Mouse (Mus musculus) lung, postnatal 4 days (tissue): ENCODE data around the gene Fam81a.

Experiments
- DNase-seq, 2 experiments: peaks; one replicate each; pipeline ENCODE4 v3.0.0; 2021

The Fam81a gene

GRCm38 (mm10) chr9:70108151-70108550 lies 34.2 kb downstream of the Fam81a start:
- no peak for DNase-seq

- DNase-seq, result no peak
Observed at GRCm38 (mm10) chr9:70105573-70105972, 36.8 kb downstream of the Fam81a start.

- DNase-seq, result no peak
Observed at GRCm38 (mm10) chr9:70103106-70103505, 39.3 kb downstream of the Fam81a start.

- no peak for DNase-seq
Observed at GRCm38 (mm10) chr9:70097542-70097941, 44.8 kb downstream of the Fam81a start.

GRCm38 (mm10) chr9:70095016-70095415 lies 47.3 kb downstream of the Fam81a start:
- DNase-seq, result no peak

- DNase-seq, result no peak
Observed at GRCm38 (mm10) chr9:70090541-70090940, 51.8 kb downstream of the Fam81a start.

GRCm38 (mm10) chr9:70088786-70089096 lies 53.6 kb downstream of the Fam81a start:
- no peak for DNase-seq

GRCm38 (mm10) chr9:70088041-70088785 lies 54.1 kb downstream of the Fam81a start:
- peak; percentile 40 to 51 for DNase-seq

GRCm38 (mm10) chr9:70087379-70087778 lies 55.0 kb downstream of the Fam81a start:
- no peak for DNase-seq

- DNase-seq, result no peak
Observed at GRCm38 (mm10) chr9:70086091-70086490, 56.3 kb downstream of the Fam81a start.

- peak in 1 of 2 experiments; percentile 56 for DNase-seq
Observed at GRCm38 (mm10) chr9:70084107-70084506, 58.3 kb downstream of the Fam81a start.

- DNase-seq, result no peak
Observed at GRCm38 (mm10) chr9:70082357-70083204, 59.8 kb downstream of the Fam81a start.

- DNase-seq, result no peak
Observed at GRCm38 (mm10) chr9:70081767-70082166, 60.6 kb downstream of the Fam81a start.

- no peak for DNase-seq
Observed at GRCm38 (mm10) chr9:70080976-70081375, 61.4 kb downstream of the Fam81a start.

- no peak for DNase-seq
Observed at GRCm38 (mm10) chr9:70080027-70080800, 62.1 kb downstream of the Fam81a start.

- DNase-seq, result no peak
Observed at GRCm38 (mm10) chr9:70078034-70078433, 64.3 kb downstream of the Fam81a start.

GRCm38 (mm10) chr9:70077170-70077569 lies 65.2 kb downstream of the Fam81a start:
- no peak for DNase-seq

- no peak for DNase-seq
Observed at GRCm38 (mm10) chr9:70072387-70072786, 70.0 kb downstream of the Fam81a start.

- no peak for DNase-seq
Observed at GRCm38 (mm10) chr9:70069961-70070435, 72.4 kb downstream of the Fam81a start.

- DNase-seq, result no peak
Observed at GRCm38 (mm10) chr9:70067497-70067896, 74.9 kb downstream of the Fam81a start.

GRCm38 (mm10) chr9:70062012-70062411 lies 80.3 kb downstream of the Fam81a start:
- DNase-seq, result no peak

- no peak for DNase-seq
Observed at GRCm38 (mm10) chr9:70053411-70053810, 88.9 kb downstream of the Fam81a start.

GRCm38 (mm10) chr9:70052730-70053129 lies 89.6 kb downstream of the Fam81a start:
- DNase-seq, result no peak
